Mouse (Mus musculus) c-Kit-negative CD71-positive TER-119-positive erythroid progenitor cells, embryonic 14.5 days (primary cell): ENCODE data around the gene Prr5l.

ENCODE experiments used
- DNase-seq: peaks from one replicate; pipeline ENCODE4 v3.0.0-alpha.2; 2013; ENCODE audit warnings: low read depth, low spot score

The Prr5l gene

DNA sequence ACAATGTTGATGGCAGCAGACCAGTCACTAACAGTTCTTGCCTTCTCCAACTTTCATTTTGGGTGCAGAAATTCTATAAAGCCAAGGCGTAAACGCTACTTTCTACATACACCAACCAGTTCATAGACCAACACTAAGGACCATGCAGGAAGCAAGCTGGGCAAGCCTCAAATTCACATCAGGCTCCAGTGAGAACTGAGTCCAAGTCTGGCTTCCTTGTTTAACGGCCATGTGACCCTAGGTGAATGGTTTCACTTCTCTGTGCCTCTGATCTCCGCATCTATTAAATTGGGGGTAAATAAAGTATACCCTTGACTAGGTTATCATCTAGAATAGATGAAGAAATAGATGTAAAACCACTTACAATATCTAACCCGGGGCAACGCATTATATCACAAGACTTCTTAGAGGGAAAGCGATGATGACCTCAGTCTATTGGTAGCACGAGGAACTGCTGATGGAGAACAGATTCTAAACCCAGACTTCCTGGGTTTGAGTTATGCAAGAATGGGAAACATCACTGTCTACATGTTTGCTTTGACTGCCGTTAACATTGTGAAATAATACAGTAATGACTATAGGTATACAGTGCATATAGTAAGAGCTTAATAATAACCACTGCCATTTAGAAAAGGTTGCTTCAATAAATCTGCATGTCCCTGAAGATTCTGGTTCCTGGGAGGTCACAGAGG is 1.2 kb downstream of the Prr5l start:
- no peak for DNase-seq

DNA sequence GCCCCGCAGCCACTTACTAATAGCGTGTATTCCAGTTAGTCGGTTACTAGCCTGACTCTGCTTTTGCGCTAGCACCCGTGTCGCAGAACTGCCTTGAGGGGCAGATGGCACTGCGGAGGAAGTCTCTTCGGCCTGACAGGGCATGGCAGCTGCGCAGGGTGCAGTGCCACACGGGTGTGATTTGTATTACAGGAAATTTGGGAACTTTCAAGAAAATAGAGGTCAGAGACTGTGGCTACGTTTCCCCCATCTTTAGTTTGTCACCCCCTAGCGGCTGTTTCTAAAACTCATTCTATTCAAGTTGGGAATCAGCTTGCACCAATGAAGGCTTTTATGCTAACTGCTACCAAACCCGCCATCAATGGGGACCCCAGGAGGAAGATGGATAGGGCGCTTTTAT is 11.6 kb downstream of the Prr5l start:
- DNase-seq, result no peak

DNA sequence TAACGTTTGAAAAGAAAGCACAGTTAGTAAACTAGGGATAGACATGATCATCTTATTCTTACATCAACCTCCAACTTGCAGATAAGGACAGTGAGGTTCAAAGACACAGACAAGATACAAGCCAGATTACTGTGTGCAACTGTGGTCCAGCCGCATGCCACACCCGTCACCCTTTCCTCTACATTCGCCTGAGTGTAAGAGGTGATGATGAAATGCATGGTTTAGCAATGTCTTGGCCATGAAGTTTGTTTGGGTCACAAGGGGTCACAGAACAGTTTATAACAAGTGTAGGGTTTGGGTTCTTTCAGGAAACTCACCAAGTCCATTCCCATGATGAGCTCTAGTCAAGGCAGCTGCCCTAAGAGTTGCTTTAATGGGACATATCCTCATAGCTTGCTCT is 14.1 kb downstream of the Prr5l start:
- no peak for DNase-seq

DNA sequence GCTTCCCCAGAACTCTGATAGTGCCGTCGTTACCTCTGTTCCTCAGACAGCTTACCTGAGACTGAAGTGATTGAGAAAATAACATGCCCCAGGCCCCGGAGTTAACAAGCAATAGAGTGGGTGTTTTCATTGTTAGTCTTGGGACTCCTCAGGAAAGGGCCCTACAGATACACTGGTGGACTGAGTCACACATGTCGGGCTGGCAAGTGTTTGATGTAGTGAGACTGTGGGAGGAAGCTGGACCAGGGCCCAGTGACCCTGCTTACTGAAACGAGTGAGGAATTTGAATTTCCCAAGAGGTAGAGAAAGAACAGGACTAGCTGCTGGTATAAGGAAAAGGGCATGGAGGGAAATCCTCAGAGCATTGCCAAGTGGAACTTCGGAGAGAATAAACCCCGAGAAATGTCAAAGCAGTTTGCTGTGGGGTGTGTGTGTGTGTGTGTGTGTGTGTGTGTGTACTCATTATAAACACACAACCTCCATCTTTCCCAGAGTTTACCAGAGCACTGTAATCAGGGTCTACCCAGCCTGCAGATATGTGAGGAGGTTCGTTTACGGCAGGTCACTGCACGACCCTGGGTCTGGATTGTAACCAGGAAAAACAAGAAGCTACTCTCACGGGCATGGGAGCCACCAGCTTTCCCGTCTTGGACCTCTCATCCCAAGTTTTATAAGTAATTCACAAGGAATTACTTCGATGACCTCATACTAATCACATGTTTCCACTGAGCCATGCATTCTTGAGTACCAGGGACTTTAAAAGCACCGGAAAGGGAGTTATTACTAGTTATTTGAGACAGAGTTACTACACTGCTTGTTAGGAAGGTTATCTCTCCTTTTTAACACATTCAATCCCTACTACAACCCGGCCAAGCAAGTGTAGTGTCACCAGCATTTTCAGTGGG is 20.4 kb downstream of the Prr5l start:
- no peak for DNase-seq

DNA sequence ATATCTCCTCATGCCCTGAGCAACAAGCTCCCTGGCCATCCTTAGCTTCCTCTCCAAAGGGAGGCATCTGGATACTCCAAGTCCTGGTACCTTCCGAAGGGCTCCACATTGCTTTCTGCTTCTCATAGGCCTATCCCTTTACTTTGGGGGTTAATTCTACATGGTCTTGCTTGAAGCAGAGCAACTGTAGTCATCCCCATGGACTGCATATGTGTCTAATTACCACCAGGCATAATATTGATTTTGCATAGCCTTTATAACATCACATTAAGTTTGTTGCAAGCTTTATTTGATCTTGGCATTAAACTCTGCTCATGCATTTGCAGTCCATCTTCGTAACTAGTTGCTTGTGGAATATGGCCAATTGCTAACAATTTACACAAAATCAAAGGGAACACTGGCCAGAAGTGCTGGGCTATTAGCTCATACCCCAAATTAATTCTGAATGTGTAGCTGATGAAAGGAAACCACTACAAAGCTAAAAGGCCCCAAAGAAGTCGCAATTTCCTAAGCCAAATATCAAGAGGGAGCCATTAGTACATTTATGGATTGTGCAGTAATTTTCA is 21.8 kb downstream of the Prr5l start:
- DNase-seq, result no peak

DNA sequence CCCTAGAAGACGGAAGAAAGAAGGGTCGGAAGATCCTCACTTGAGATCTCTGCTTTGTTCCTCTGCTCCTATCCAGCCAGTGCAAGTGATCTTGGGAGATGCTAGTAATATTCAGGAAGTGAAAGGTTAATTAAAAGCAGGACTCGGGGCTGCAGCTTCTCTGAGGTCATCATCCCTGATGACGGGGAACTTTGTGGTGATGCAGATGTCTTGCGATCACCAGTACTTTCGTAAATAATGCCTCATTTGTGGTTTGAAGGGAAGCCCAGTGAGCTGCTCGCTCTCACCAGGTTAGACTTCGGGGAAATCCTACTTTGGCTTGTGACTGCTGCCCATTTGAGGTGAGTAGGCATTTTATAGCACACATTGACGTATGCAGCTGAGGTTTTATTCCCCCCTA is 26.7 kb downstream of the Prr5l start:
- no peak for DNase-seq

DNA sequence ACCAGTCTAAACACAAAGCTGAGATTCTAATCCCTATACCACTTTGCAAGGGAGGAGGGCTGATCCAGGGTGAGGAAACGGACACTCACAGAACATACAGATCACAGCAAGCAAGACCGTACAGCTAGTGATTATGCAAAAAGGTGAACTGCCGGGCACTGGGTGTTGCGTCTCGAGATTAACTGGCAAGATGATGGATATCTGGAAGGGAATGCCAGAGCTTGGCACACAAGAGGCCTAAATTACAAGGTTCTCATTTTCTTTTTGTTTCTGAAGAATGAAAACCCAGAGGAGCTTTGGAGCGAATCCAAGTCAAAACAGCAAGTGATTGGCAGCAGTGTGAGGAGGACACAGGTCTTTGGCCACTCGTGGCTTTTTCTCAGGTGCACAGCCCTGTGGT is 28.0 kb downstream of the Prr5l start:
- DNase-seq, result no peak

DNA sequence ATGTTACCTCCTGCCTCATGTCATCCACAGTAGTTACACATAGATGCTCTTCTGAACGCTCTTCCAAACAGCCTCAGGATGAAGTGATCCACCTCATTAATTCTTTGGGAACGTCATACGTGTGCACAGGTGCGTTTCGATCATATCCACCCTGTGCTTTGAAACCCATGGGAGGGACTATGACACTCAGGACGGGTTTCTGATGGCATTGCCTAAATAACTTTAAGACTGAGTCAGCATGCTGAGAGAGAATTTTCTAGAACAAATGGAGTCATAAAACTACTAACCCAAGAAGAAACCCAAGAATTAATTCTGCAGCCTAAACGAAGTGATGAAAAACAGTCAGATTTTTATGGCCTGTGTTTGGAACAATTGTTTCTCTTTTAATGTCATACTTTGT is 40.1 kb downstream of the Prr5l start:
- no peak for DNase-seq

DNA sequence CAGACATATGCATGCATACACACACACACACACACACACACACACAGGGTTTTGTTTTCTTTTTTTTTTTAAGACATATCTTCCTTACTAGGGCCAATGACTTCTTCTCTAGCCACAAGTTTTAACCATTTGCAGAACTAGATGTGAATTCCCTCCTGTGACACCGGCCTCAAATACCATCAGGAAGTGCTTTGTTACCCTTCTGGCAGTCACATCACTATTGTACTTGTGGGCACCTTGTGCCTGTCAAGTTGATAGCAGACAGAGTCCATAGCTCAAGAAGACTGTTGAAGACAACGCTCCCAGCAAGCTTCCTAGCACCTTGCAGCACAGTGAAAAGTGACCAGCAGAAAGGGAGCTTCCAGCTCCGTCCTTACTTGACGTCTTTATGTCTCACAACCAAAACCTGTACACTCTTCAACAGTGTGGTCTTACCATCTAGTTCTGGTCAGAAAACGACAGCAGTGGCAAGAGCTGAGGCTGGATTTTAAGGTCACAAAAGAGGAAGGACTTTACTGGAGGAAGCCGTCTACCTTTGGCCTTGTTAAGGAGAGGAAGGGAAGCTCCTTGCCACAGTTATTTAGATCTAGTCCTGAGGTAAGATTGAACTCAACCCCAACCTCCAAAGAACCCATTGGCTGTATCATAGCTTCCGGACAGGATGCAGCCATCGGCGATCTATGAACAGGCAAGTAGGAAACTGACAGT is 47.9 kb downstream of the Prr5l start:
- DNase-seq, result no peak

DNA sequence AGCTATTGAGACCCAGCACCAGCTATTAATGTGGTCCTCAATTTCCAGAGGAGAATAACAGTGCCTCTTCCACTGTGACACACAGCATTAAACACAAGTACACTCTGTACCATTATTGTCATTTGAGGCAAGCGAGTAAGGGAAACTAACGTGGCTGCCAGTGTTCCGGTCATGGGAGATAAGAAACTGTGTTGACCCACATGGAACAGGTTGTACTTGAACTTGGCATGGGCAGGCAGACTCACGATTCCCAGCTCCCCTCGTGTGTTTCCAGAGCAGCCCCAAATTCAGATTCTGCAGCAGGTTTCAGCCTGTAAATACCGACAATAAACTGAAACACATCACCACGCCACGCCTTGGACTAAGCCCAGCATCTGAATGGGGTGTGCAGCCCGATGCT is 50.5 kb downstream of the Prr5l start:
- no peak for DNase-seq

DNA sequence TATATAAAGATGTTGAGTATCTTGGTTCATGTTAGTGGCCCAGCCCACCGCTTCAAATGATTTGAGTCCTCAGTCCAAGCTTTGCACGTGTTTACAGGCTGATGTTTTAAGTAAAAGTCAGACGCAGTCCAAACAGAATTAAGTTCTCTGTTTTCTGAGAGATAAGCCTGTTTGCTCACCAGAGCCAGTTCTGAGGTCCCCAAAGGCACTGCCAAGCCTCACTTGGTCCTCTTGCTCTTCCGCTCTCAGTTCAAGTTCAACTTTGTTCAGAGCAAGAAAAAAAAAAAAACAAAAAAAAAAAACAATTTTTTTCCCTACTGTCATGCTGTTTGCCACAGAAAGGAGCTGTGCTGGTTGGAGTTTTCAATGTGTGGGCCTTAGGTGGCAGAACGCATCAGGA is 51.0 kb downstream of the Prr5l start:
- DNase-seq, result no peak

DNA sequence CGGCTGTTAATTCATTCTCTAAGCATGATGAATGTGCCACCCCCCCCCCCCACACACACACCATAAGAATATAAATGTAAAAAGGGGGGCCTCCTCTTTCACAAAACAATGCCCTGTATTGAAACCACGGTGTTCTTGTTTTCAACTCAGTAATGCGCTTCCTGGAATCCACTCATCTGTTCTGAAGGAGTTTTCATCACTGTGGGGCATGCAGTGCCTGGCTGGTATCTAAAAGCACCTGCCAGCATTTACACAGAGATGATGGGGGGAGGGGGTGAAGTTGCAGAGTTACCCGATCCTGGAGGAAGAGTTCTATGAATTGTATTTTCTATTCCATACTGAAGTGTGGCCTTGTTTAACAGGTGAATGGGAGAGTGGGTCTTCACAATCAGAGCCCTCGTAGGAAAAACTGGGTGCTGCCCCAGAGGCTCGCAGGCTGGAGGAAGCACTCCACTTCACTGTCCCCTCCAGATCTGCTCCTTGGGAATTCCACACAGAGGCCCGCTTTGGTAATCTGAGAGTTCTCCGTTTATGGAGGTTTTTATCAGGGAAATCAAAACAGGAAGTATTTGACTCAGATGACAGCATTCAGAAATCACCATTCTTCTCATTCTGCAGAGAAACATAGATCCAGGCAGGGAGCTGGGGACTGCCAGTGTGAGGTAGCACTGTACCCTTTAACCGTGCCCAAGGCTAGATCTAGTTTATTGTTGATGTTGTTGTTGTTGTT is 52.5 kb downstream of the Prr5l start:
- no peak for DNase-seq

DNA sequence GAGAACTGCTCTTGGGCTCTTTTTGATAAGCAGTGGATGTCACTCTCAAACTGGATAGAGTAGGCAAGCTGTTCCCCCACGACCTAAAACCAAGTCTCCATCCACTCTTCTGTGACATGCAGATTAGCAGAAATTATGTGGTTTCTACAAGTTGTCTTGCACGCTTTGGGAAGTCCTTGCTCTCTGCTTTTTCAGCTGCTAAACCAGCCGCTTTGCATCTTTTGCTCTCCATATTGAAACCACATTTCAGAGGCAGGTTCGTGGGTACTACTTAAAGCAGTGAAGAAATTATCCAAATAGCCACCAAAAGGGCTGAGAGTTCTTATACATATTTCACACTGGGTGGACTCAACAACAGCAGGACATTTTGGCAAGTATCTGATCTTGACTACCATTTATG is 53.8 kb downstream of the Prr5l start:
- DNase-seq, result no peak

DNA sequence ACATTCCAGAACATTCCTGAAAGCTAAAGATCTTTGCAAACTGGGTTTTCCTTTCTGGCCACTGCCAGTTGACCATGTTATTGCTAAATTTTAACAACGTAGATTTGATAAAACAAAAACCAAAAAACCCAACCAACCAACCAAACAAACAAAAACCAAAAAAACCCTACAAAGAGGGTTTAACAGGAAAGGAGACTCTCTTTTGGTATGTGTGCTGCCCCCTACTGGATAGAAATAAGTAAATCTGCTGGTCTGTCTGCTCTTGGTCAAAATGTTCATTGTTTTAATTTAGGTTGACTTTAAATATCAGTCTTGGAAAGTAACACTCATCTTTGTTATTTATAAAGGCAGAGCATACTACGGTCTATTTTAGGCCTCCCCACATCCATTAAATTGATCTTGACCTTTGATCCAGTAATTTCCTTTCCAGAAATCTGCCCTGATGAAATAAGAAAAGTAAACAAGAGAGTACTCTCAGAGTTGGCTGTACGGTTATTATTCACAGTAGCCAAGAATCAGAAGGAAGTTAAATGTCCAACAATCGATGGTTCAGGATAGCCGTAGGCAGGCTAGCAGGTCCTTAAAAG is 54.7 kb downstream of the Prr5l start:
- DNase-seq, result no peak

DNA sequence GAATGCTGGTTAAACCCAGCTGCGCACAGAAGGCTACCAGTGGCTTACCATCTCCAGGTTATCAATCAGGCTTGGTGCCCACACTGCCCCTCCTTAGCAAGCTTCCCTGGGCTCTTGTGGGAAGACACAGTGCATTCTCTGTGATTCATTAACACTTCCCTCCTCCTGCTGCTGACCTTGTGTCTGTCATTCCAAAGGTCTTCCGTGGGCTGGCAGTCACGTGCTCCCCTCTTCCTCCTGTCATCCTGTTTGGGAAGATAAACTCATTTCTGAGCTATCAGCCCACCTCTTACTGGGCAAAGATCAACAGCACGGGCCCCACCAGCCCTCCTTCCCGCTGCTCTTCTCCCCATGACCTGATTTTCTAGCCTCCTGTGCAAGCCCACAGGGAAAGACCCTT is 55.2 kb downstream of the Prr5l start:
- no peak for DNase-seq

DNA sequence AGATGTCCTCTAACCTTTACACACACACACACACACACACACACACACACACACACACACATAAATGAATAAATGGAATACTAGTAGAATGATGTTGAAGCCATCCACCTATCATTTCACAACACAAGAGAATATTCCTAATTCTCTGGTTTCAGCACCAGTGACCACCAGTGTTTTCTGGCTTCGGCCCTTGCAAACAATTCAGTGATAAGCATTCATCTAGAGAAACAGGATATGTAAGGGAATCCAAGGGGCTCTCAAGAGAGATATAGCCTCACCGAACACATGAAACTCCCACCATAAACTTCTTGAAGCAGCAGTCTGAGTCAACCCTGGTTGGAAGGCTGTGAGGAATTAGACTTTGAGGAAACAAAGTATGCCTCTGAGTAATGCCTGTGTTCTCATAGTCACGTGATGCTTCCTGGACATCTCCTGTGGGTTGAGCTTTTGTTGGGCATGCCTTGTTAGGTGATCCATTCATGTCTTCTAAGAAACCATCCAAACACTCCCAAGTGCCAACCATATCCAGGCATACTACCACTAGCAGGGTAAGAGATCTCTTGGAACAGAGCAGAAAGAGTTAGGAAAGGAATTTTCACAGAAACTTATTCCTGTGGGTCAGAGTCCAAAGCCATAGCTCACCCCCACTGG is 55.8 kb downstream of the Prr5l start:
- no peak for DNase-seq

DNA sequence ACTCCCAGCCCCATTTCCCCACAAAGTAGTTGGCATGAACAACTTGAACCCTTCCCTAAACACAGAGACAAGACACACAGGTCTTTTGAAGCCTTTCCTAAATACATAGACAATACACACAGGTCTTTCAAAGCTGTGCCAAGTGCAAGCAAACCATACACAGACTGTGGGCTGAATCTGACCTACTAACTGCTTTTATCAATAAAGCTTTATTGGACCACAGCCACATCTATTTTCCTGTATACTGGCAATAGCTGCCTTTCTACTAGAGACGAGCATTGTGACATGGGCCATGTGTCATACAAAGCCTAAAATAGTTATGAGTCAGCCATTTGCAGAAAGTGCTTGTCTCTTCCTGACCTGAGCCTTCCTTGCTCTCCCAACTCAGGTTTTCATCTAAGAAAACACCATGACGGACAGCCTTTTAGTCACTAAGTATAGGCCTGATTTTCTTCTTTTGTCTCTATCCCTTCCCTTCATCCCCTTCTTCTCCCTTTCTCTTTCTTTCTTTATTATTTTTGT is 56.6 kb downstream of the Prr5l start:
- no peak for DNase-seq

DNA sequence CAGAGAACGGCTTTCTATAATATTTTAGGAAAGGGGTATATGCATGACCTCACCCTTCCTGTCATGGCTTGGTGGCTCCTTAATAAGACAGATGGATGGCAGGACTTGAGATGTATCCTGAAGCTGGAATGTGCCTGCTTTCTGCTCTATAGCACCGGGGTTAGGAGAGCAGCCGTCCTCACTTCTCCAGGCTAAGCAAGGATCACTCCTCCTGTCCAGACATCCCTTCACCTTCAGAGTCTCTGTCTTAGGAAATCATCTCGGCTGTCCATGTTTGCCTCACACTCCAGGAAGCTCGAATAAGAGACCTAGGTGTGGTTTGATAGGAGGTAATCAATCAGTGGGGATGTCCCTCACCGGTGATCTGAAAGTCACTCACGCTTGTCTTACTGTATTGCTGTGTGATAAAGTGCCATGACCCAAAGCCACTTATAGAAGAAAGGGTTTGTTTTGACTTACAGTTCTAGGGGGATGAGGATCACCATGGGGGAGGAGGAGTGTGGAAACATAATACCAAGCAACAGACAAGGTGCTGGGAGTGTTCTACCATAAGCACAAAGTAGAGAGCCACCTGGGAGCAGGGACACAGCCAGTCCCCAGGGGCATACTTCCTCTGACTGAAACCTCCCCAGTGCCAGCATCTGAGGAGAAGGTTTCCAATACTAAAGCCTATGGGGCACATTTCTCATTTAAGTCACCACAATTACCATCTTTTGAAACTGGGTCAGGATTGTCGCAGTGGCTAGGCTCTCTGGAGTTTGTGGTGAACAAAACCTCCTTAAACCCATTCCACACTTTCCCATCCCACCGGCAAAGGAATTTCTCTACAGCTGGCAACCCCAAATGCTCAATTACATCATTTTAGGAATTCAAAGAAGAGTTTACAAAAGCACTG is 57.4 kb downstream of the Prr5l start:
- no peak for DNase-seq

DNA sequence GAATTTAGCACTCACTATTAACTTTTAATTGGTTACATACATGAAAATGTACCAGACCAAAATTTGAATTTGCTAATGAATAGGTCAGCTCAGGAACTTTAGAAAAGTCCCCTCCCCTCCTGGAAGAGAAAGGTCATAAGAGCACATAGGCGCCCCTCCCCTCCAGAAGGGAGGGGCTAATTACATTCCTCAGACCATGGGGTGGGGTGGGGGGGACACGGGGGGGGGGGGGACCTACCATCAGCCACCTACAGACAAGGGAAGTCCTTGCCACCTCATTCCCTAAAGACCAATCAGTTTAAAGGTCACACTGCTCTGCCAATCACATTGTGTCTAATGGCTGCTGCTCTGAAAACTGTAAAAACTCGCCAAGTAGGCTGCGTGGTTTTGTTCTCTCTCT is 59.0 kb downstream of the Prr5l start:
- no peak for DNase-seq
